Mouse (Mus musculus) myocyte (in vitro differentiated cells): ENCODE results near the gene Nxf2. TPM values are rescaled to one million over a fixed set of nuclear protein-coding genes. Genes with fewer than 3 reads are reported as not detected.
A peak's percentile ranks its signal among the peaks of the same experiment; 100 is the strongest.

Source experiments
- H3K27me3 ChIP-seq: one replicate; pipeline ENCODE4 v1.6.1; 2011; ENCODE audit not compliant: control insufficient read depth, insufficient read depth, insufficient read length
- H3K36me3 ChIP-seq: one replicate; pipeline ENCODE4 v1.6.1; 2011; ENCODE audit not compliant: control insufficient read depth, insufficient read depth
- H3K4me2 ChIP-seq: one replicate; pipeline ENCODE4 v1.6.1; 2011; ENCODE audit warnings: low read depth, control low read depth
- H3K4me3 ChIP-seq: one replicate; pipeline ENCODE4 v1.5.1; 2011; ENCODE audit warnings: mild to moderate bottlenecking, control low read depth, moderate library complexity
- H3K79me2 ChIP-seq: one replicate; pipeline ENCODE4 v1.6.1; 2011; ENCODE audit not compliant: control insufficient read depth, insufficient read depth
- H3ac ChIP-seq: one replicate; pipeline ENCODE4 v1.6.1; 2011; ENCODE audit not compliant: control insufficient read depth, insufficient read length
- CEBPB ChIP-seq: IDR thresholded peaks from 2 replicates; pipeline ENCODE4 v1.6.1; 2011; ENCODE audit warnings: mild to moderate bottlenecking, moderate library complexity; ENCODE audit not compliant: poor library complexity, insufficient read depth, severe bottlenecking
- E2F4 ChIP-seq: IDR thresholded peaks from one replicate; pipeline ENCODE4 v1.6.1; 2011; ENCODE audit warnings: mild to moderate bottlenecking, control low read depth, moderate library complexity; ENCODE audit not compliant: insufficient read depth
- MAX ChIP-seq: IDR thresholded peaks from one replicate; pipeline ENCODE4 v1.6.1; 2011; ENCODE audit warnings: low read depth, mild to moderate bottlenecking, control low read depth
- MYOD1 ChIP-seq, 3 experiments: IDR thresholded peaks; one replicate each; pipeline ENCODE4 v1.6.1; 2011; ENCODE audit warnings: control low read depth in 2 of 3, low read depth in 2 of 3, mild to moderate bottlenecking in 2 of 3, moderate library complexity in 1 of 3; ENCODE audit not compliant: insufficient read length in 2 of 3, control insufficient read depth in 1 of 3
- MYOG ChIP-seq, 3 experiments: IDR thresholded peaks; one replicate each; pipeline ENCODE4 v1.6.1; 2011; ENCODE audit warnings: control low read depth in 2 of 3, low read depth in 2 of 3, mild to moderate bottlenecking in 2 of 3; ENCODE audit not compliant: insufficient read length in 2 of 3, control insufficient read depth in 1 of 3, insufficient read depth in 1 of 3
- POLR2A ChIP-seq: IDR thresholded peaks from one replicate; pipeline ENCODE4 v1.6.1; 2011; ENCODE audit warnings: low read depth, mild to moderate bottlenecking, control low read depth, moderate library complexity; ENCODE audit not compliant: insufficient read length
- POLR2AphosphoS2 ChIP-seq: IDR thresholded peaks from one replicate; pipeline ENCODE4 v1.6.1; 2011; ENCODE audit warnings: low read depth, control low read depth; ENCODE audit not compliant: insufficient read length
- REST ChIP-seq: IDR thresholded peaks from one replicate; pipeline ENCODE4 v1.6.1; 2011; ENCODE audit warnings: mild to moderate bottlenecking, control low read depth, moderate library complexity; ENCODE audit not compliant: insufficient read depth, insufficient read length
- SRF ChIP-seq: IDR thresholded peaks from one replicate; pipeline ENCODE4 v1.6.1; 2011; ENCODE audit warnings: low read depth; ENCODE audit not compliant: control insufficient read depth, insufficient read length
- TCF12 ChIP-seq: IDR thresholded peaks from one replicate; pipeline ENCODE4 v1.6.1; 2011; ENCODE audit warnings: mild to moderate bottlenecking, control low read depth; ENCODE audit not compliant: poor library complexity, insufficient read depth, severe bottlenecking
- TCF3 ChIP-seq: IDR thresholded peaks from one replicate; pipeline ENCODE4 v1.6.1; 2011; ENCODE audit warnings: low read depth, control low read depth; ENCODE audit not compliant: insufficient read length
- USF1 ChIP-seq: IDR thresholded peaks from one replicate; pipeline ENCODE4 v1.6.1; 2011; ENCODE audit warnings: low read depth, mild to moderate bottlenecking, control low read depth, moderate library complexity
- polyA plus RNA-seq: library from polyadenylated mRNA; unstranded; fragments of >200 nt; fragmentation: generic; extraction: Trizol; gene quantifications from one replicate; pipeline ENCODE4 v1.2.1, GENCODE M21; 2012; ENCODE audit warnings: missing spikeins

Gene Nxf2
- polyA plus RNA-seq, 1 experiment: not detected

- no peak overlapping the region for H3ac ChIP-seq
- peak overlapping the region; percentile 56 for H3K4me2 ChIP-seq
- no peaks in the 10 kb centered on the region for H3K27me3 ChIP-seq
- TF ChIP-seq MYOG (IDR thresholded peaks at IDR 0.05; ENCODE audit: control insufficient read depth in 1 of 3, insufficient read depth in 1 of 3, insufficient read length in 2 of 3, low read depth in 2 of 3) (no peak), SRF (no peak), E2F4 (no peak), POLR2AphosphoS2 (no peak), POLR2A (no peak), TCF3 (no peak), TCF12 (no peak), USF1 (no peak), CEBPB (no peak), REST (no peak), MYOD1 (IDR thresholded peaks at IDR 0.05; ENCODE audit: control insufficient read depth in 1 of 3, insufficient read length in 2 of 3, low read depth in 2 of 3) (no peak), MAX (no peak)
- H3K4me3 ChIP-seq: no peak overlapping the region
- H3K79me2 ChIP-seq: no peaks in the 10 kb centered on the region
- H3K36me3 ChIP-seq: no peaks in the 10 kb centered on the region
Measured at GRCm38 (mm10) chrX:134912805-134913204, 51.7 kb downstream of the Nxf2 start.

GRCm38 (mm10) chrX:134910345-134910744 is 54.2 kb downstream of the Nxf2 start:
- Histone ChIP-seq H3ac (no peak overlapping the region), H3K4me2 (no peak overlapping the region), H3K79me2 (no peaks in the 10 kb centered on the region), H3K4me3 (no peak overlapping the region), H3K36me3 (no peaks in the 10 kb centered on the region), H3K27me3 (peaks cover 7% of the 10 kb centered on the region)
- TF ChIP-seq SRF: no peak
- no peak for TF ChIP-seq E2F4
- no peak for TF ChIP-seq TCF3
- TF ChIP-seq POLR2A: no peak
- no peak for TF ChIP-seq TCF12
- no peak for TF ChIP-seq REST
- TF ChIP-seq MYOD1 (IDR thresholded peaks at IDR 0.05; ENCODE audit: control insufficient read depth in 1 of 3, insufficient read length in 2 of 3, low read depth in 2 of 3): no peak
- no peak for TF ChIP-seq MAX

Other genes starting within 250 kb of the Nxf2 start
- gene Armcx1, start 246.8 kb downstream of the Nxf2 start, polyA plus RNA-seq: 6.0 TPM
- gene Armcx6, start 213.3 kb downstream of the Nxf2 start, polyA plus RNA-seq: 6.7 TPM
- gene Armcx3, start 208.2 kb downstream of the Nxf2 start, polyA plus RNA-seq: 24.2 TPM
- gene Armcx2, start 155.5 kb downstream of the Nxf2 start, polyA plus RNA-seq: 49.4 TPM
- gene Zmat1, start 44.5 kb upstream of the Nxf2 start, polyA plus RNA-seq: 0.26 TPM
- not detected for gene Gm15023, start 212.9 kb upstream of the Nxf2 start, polyA plus RNA-seq
- gene Tceal6, start 245.9 kb upstream of the Nxf2 start, polyA plus RNA-seq: 0.85 TPM